Mouse (Mus musculus) naive thymus-derived CD4-positive, alpha-beta T cell, adult 2 months (primary cell): ENCODE measurements around the gene Anapc13.

Source experiments
- DNase-seq: peaks from one replicate; pipeline ENCODE4 v3.0.0-alpha.2; 2011; ENCODE audit warnings: low read depth

Anapc13 gene

DNA sequence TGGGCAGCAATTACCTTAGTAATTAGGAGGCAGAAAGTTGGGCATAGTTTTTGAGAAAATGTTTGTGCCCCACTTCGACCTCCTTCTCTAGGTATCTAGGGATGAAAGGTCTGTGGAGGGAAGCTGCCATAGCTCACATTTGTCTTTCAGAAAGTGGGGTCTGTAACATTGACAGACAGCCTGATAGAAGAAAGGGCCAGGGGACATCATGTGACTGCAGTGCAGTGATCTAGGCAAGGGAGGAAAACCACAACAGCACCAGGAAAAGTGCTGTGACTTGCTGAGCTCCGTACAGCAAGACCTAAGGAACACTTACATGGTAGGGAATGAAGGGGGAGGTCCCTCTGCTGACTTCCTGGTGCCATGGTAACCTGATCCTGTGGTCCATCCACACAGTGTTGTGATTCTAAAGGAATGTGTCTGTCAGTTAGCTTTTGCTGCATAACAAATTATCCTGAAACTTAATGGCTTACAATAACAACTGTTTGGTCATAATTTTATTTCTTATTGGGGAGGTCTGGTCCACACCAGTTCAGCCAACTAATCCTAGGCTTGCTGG lies 5.6 kb downstream of the Anapc13 start:
- no peak for DNase-seq

- DNase-seq, result no peak
These were observed 6.1 kb downstream of the Anapc13 start for GRCm38 (mm10) chr9:102632173-102632572.

- DNase-seq, result peak; percentile 83
These were observed 6.9 kb downstream of the Anapc13 start for GRCm38 (mm10) chr9:102632923-102633537.

GRCm38 (mm10) chr9:102634453-102634852 lies 8.4 kb downstream of the Anapc13 start:
- DNase-seq, result no peak

DNA sequence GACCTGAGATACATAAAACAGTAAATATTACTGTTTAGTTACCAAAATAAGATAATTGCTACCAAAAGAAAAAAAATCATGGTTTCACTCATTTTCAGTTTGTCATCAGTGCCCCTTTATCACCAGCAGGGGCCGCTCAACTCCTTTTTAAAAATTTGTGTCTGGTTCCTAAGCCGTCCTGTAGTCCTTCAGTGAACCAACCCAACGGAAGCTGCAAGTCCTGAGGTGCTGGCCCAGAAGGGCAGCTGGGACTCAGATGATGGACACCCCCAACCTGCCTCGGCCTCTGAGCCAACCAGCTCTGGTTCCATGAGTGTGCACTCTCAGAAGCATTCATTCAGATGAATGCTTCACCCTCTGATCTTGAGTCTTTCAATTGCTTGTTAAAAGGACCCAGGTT lies 10.5 kb downstream of the Anapc13 start:
- DNase-seq, result peak; percentile 75

GRCm38 (mm10) chr9:102637115-102637514 lies 11.0 kb downstream of the Anapc13 start:
- no peak for DNase-seq

GRCm38 (mm10) chr9:102638963-102639362 lies 12.9 kb downstream of the Anapc13 start:
- DNase-seq, result no peak

DNA sequence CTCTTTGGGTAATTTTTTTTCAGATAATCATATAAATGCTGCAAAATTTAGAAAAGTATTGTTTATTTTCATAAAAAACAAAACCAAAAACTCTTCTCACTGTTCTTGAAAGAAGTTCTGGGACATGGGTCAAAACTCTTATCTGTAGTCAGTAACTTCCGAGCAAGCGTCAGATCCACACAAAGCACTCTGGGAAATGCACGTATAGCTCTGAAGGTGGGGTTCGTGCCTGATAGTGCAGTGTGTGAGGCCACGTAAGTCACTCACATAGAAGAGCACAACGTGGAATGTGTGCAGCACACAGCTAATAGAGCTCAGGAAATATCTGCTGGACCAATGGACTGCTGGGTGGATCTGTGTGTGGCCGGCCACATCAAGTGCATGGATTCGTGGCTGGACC lies 13.4 kb downstream of the Anapc13 start:
- no peak for DNase-seq

DNA sequence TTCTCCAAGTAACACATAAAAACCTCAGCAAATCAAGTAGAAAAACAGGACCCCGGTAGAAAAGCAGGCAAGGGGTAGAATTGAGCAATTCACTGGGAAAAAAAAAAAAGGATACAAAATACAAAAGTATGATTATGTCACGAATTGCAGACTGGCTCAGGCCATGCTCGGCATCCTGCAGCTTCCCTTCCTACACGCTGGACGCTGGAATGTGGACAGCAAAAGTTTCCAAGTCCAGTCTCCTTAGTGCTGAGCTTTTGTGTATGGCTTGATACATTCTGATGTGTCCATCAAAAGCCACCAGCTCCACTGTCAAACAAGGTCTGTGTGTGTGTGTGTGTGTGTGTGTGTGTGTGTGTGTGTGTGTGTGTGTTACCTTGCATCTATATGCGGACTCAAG lies 15.4 kb downstream of the Anapc13 start:
- no peak for DNase-seq

DNA sequence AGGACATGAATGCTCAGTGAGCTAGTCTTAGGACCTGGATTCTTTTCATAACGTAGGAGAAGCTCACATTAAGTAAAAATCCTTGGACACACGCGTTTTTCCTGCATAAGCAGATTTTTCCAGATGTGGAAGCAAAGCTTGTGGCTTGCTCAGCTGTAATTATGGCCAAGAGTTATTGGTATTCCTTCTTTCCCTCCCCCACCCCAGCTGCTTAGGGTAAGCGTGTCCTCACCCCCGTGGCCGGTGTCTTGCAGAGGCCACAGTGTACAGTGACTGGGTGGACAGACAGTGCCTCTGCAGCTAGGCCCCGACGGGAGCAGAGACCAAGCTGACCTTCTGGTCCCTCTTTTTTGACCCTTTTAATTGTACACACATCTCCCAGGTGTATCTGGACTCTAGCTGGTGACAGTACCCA lies 17.0 kb downstream of the Anapc13 start:
- DNase-seq, result no peak

DNA sequence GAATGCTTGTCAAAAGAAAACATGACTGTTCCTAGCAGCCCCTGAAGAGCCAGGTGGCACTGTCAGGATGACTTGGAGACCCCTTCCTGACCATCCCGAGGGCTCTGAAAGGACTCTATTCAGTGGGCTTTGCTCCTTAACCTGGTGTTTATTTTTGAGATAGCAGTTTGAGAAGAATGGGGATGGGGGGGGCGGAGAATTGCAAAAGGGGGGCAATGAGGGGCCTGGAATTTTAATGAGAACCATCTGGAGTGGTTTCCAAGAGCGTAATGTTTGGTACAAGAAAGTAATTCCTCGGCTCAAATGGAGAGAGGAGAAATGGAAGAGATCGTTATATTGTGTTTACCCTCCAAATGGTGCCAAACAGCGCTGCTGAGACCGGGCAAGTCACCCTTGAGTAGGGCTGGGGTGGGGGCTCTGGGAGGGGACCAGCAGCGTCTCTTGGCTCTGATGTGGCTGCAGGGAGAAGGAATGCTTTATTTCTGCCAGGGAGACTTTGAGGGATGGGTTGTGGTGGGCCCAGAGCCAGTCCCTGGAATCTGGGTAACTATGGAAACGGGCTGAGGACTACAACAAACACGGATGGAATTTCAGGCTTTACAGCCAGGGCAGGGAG lies 17.5 kb downstream of the Anapc13 start:
- DNase-seq, result no peak

- DNase-seq, result no peak
These were observed 19.1 kb downstream of the Anapc13 start for GRCm38 (mm10) chr9:102645119-102645695.

DNA sequence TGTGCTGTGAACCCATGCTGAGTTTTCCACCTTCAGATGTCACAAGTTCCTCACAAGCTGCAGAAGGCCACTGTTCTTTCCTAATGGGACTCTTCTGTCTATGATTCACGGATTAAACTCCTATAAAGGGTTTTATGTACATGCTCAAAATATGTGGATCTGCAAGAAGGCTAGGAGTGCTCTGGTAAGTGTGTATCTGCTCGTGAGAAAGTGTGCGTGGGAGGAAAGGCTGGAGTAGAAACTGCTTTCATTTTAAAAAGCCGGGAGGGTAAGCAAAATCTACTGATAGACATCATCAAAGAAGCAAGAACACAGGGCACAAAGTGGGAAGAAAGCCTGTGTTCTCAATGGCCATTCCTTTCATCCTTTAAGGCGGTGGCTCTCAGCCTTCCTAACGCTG lies 20.9 kb downstream of the Anapc13 start:
- no peak for DNase-seq

GRCm38 (mm10) chr9:102649917-102650527 lies 23.9 kb downstream of the Anapc13 start:
- no peak for DNase-seq

DNA sequence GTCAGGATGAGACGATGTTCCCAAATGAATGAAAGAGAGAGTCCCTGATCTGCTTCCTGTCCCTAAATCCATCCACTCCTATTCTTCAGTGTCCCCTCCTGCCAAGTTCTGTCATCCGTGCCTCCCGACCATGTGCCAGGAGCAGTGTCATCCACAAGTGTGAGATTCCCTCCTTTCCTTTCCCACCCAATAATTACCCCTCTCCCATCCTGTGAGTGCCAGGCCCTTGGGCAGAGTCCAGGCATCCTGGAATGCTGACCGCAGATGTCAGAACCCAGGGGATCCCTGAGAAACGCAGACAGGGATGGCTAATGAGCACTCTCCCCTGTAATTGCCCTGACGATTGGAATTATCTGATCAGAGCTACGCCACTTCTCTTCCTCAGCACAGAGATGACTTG lies 24.5 kb downstream of the Anapc13 start:
- no peak for DNase-seq

DNA sequence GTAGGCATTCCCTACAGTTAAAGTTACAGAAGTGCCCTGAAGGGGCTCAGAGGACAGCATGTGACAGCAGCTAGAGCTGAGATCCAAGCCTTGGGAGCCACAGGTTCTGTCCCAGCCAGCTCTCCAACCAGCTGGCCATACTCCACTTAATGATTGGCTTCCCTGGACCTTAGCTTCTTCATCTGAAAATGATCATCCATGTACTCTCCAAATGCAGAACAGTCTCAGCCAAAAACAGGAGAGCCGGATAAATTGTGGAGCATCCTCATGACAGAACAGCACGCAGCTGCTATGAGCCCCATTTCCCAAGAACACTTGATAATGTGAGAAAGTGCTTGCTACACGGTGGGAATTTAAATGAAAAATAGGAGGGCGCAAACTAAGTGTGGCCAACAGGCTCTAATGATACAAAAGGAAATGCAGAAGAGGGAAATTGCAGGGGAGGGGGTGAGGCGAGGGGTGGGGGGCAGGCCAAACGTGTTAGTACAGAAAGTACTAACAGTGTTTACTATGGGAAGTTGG lies 25.2 kb downstream of the Anapc13 start:
- DNase-seq, result no peak

- no peak for DNase-seq
These were observed 30.4 kb downstream of the Anapc13 start for GRCm38 (mm10) chr9:102656355-102657095.

GRCm38 (mm10) chr9:102668115-102668514 lies 42.0 kb downstream of the Anapc13 start:
- DNase-seq, result no peak

- no peak for DNase-seq
These were observed 42.8 kb downstream of the Anapc13 start for GRCm38 (mm10) chr9:102668906-102669305.

GRCm38 (mm10) chr9:102673381-102673780 lies 47.3 kb downstream of the Anapc13 start:
- DNase-seq, result no peak

DNA sequence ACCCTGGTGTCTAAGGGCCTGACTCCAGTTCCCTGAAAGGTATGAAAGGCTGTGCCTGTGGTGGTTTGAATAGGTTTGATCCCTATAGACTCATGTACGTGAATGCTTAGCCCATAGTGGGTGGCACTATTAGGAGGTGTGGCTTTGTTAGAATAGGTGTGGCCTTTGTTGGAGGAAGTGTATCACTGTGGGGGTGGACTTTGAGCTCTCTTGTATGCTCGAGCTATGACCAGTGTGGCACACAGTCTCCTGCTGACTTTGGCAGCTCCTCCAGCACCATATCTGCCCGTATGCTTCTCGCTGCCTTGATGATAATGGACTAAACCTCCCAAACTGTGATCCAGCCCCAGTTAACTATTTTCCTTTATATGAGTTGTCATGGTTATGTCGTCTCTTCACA lies 49.8 kb downstream of the Anapc13 start:
- no peak for DNase-seq

DNA sequence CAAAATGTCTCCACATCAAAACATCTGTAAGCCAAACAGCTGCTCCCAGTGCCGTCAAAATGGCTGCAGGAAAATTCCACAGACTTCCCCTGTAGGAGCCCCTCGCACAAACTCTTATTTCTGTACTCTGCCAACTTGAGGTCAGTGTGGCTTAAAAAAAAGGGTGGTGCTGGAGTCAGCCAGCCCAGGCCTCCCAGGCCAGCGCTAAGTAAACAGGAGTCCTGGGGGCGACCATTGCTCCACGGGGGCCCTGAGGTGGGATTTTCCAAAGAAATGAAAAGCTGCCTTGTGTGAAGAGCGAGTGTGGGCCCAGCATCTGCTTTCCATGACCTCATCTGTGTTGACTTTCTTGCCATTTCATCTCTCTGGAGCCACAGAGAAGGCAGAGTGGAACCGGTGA lies 55.4 kb downstream of the Anapc13 start:
- no peak for DNase-seq
